Mouse (Mus musculus): ENCODE measurements around the gene Pdzd2.

GRCm38 (mm10) chr15:12500674-12501073, 239.1 kb downstream of the Pdzd2 start:
- TF ChIP-seq EP300 (IDR thresholded peaks at IDR 0.05) (no peak), CTCF (IDR thresholded peaks at IDR 0.05) (no peak)
